Mouse (Mus musculus) midbrain, embryonic 14.5 days (tissue): ENCODE measurements around the gene Chd4. TPM values are rescaled to one million over a fixed set of nuclear protein-coding genes. Genes with fewer than 3 reads are reported as not detected.
"Not testable (repeated sequence)": the region's sequence is repeated elsewhere in the genome, so short reads cannot be mapped to it uniquely, and the experiment has no call there.

Source experiments
- ATAC-seq: fragments of 200-750 bp; cut with Nextera tagmentation; 2 replicates; pipeline ENCODE4 v1.8.0; 2017; ENCODE audit warnings: moderate number of reproducible peaks, moderate library complexity; ENCODE audit not compliant: low FRiP score, low TSS enrichment
- DNase-seq: peaks from one replicate; pipeline ENCODE4 v3.0.0-alpha.2; 2015
- H3K27ac ChIP-seq: fragments of 300-500 bp; sonication (generic); replicated peaks from 2 replicates; pipeline ENCODE4 v1.5.1; 2014; ENCODE audit warnings: mild to moderate bottlenecking, low read depth, low read length, moderate library complexity
- H3K27me3 ChIP-seq: fragments of 300-500 bp; sonication (generic); 2 replicates; pipeline ENCODE4 v1.6.1; 2014; ENCODE audit warnings: low read length, control low read depth, mixed read lengths; ENCODE audit not compliant: control insufficient read depth, insufficient read depth
- H3K36me3 ChIP-seq: fragments of 300-500 bp; sonication (generic); 2 replicates; pipeline ENCODE4 v1.6.1; 2014; ENCODE audit warnings: low read length, control low read depth; ENCODE audit not compliant: control insufficient read depth, insufficient read depth
- H3K4me1 ChIP-seq: fragments of 300-500 bp; sonication (generic); 2 replicates; pipeline ENCODE4 v1.6.1; 2014; ENCODE audit warnings: mild to moderate bottlenecking, antibody characterized with exemption, low read length, control low read depth; ENCODE audit not compliant: control insufficient read depth, insufficient read depth
- H3K4me2 ChIP-seq: fragments of 300-500 bp; sonication (generic); 2 replicates; pipeline ENCODE4 v1.6.1; 2014; ENCODE audit warnings: mild to moderate bottlenecking, low read length, moderate library complexity
- H3K4me3 ChIP-seq: fragments of 300-500 bp; sonication (generic); replicated peaks from 2 replicates; pipeline ENCODE4 v1.5.1; 2014; ENCODE audit warnings: low read depth, low read length
- H3K9ac ChIP-seq: fragments of 300-500 bp; sonication (generic); replicated peaks from 2 replicates; pipeline ENCODE4 v1.6.1; 2014; ENCODE audit warnings: mild to moderate bottlenecking, low read length, moderate library complexity
- H3K9me3 ChIP-seq: fragments of 300-500 bp; sonication (generic); 2 replicates; pipeline ENCODE4 v1.6.1; 2016; ENCODE audit warnings: low read length, control low read depth, mixed read lengths; ENCODE audit not compliant: control insufficient read depth
- WGBS: fragments of 180-500 bp; shearing (Covaris S2); extraction: QIAGEN DNeasy Blood & Tissue Kit; methylation state at CpG from one replicate; pipeline ENCODE4 v1.1.7; 2014; 5-methylcytosine and 5-hydroxymethylcytosine counted together
- polyA plus RNA-seq: library from polyadenylated mRNA; unstranded; fragments of >200 nt; fragmentation: Nextera tagmentation; extraction: Ambion mirVana; gene quantifications from 2 replicates; pipeline ENCODE4 v1.2.1, GENCODE M21; 2014

The Chd4 gene
- polyA plus RNA-seq: 70.7 and 90.6 TPM in 2 replicates

DNA sequence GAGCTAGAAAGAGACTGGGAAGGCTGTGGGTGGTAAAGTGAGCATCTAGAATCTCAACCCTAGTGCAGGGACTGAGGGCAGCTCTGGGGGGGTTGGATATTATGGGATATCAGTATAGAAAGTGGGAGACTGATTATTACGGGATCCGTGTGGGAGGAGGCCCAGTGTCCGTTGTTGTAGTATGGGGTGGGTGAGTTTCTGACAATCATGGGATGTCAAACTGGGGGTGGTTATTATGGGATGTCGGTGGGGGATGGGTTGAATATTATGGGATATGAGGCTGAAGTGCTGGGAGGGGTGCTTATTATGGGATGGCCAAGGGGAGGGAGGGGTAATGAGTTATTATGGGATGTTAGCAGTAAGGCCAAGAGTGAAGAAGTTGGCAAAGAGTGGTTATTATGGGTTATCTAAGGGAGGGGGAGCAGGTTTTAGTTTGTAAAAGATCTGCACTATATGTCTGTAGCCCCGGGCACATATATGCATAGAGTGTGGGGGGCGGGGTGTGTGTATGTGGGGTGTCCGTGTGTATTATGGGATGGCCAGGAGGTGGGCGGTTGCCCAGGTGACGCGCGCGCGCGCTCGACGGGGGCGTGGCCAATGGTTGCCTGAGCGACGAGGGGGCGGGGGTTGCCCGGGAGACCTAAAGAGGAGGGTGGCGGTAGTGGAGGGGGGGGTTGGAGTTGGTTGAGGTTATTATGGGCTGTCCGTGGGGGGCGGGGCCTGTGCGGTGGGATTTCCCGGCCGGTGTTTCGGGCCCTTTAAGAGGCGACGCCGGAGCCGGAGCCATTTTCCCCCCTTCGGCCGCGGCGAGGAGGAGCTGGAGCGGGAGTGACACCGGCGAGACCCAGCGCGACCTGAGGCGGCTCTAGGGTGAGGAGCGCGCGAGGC, at the start of gene Chd4:
TSS of gene Chd4 (plus strand) at position 591 of the 888 bp plus-strand sequence.
- Histone ChIP-seq H3K27ac (peak within 1 kb of the TSS; percentile 95), H3K4me2 (peak within 1 kb of the TSS; percentile 85), H3K4me3 (peak within 1 kb of the TSS; percentile 98), H3K9me3 (no peaks in the 10 kb centered on the region), H3K9ac (peak within 1 kb of the TSS; percentile 92), H3K27me3 (no peaks in the 10 kb centered on the region), H3K36me3 (peaks cover 30% of the 10 kb centered on the region), H3K4me1 (peaks cover 36% of the 10 kb centered on the region)
- ATAC-seq (peak; percentile 82), DNase-seq (peak; percentile 96)
- WGBS: 2% methylated on average over 44 of the region's 45 CpGs

GRCm38 (mm10) chr6:125046691-125047090, 49.1 kb upstream of the Chd4 start:
- WGBS: 37% methylated on average over 5 of the region's 5 CpGs
- H3K9me3 ChIP-seq: no peaks in the 10 kb centered on the region
- H3K27ac ChIP-seq: no peak overlapping the region
- H3K4me3 ChIP-seq: no peak overlapping the region
- ATAC-seq (peak; percentile 53), DNase-seq (peak; percentile 90)
- no peaks in the 10 kb centered on the region for H3K27me3 ChIP-seq
- H3K4me1 ChIP-seq: no peaks in the 10 kb centered on the region
- H3K36me3 ChIP-seq: peaks cover 82% of the 10 kb centered on the region
- no peak overlapping the region for H3K9ac ChIP-seq
- no peak overlapping the region for H3K4me2 ChIP-seq

- 38% methylated on average over 20 of the region's 20 CpGs for WGBS
- Histone ChIP-seq H3K9ac (no peak within 1 kb of the TSS), H3K4me3 (no peak within 1 kb of the TSS), H3K27ac (no peak within 1 kb of the TSS), H3K4me2 (no peak within 1 kb of the TSS), H3K9me3 (no peaks in the 10 kb centered on the region), H3K4me1 (no peaks in the 10 kb centered on the region), H3K36me3 (peaks cover 94% of the 10 kb centered on the region), H3K27me3 (no peaks in the 10 kb centered on the region)
- ATAC-seq (no peak), DNase-seq (no peak)
Measured at GRCm38 (mm10) chr6:125049678-125050077, 46.1 kb upstream of the Chd4 start, which contains the start of gene Acrbp. TSS of gene Acrbp (plus strand) at chr6:125049689.

DNA sequence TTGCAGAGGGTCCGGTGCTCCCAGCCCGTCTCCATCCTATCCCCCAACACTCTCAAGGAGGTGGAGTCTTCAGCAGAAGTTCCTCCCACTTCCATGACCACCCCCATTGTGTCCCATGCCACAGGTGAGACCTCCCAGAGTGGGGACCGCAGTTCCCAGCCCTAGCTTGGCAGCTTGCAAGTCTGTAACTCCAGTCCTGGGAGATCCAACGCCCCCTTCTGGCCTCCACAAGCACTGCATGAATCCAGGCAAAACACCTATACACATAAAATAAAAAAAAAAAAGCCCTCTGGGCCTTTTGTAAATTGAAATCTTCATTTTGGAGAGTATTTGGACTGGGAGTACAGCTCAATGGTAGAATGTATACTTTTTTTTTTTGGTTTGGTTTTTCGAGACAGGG, 44.5 kb upstream of the Chd4 start:
- H3K4me3 ChIP-seq: no peak overlapping the region
- H3K9ac ChIP-seq: no peak overlapping the region
- no peak overlapping the region for H3K4me2 ChIP-seq
- no peaks in the 10 kb centered on the region for H3K4me1 ChIP-seq
- H3K9me3 ChIP-seq: no peaks in the 10 kb centered on the region
- ATAC-seq (no peak), DNase-seq (no peak)
- peaks cover 91% of the 10 kb centered on the region for H3K36me3 ChIP-seq
- H3K27me3 ChIP-seq: no peaks in the 10 kb centered on the region
- no peak overlapping the region for H3K27ac ChIP-seq
- WGBS: 73% methylated on average over 5 of the region's 5 CpGs

DNA sequence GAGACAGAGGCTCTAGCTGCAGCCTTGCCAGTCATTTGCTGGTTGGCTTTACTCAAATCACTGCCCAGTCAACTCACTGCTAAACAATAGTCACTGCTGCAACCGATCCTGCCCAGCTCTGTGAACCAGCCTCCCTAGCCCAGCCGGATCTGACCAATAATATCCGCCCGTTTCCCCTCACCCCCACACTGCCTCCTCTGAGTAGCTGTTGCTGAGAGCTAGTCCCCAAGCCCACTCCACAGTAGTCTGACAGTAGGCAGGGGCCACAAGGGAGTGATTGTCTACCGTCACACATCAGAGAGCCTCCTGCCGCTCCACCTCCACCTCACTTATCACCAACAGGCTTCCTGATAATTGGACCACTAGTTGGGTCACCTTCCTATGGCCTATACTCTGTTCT, 34.3 kb upstream of the Chd4 start:
- Histone ChIP-seq H3K4me2 (no peak overlapping the region), H3K4me1 (peaks cover 4% of the 10 kb centered on the region; the same call in 1 of the 2 replicates), H3K27ac (no peak overlapping the region), H3K9me3 (no peaks in the 10 kb centered on the region), H3K4me3 (no peak overlapping the region), H3K27me3 (no peaks in the 10 kb centered on the region), H3K36me3 (0 out of 2 replicates have a peak, but pooled peaks cover 7% of the 10 kb centered on the region), H3K9ac (no peak overlapping the region)
- no peak for DNase-seq
- WGBS: 30% methylated on average over 6 of the region's 6 CpGs
- ATAC-seq: no peak

DNA sequence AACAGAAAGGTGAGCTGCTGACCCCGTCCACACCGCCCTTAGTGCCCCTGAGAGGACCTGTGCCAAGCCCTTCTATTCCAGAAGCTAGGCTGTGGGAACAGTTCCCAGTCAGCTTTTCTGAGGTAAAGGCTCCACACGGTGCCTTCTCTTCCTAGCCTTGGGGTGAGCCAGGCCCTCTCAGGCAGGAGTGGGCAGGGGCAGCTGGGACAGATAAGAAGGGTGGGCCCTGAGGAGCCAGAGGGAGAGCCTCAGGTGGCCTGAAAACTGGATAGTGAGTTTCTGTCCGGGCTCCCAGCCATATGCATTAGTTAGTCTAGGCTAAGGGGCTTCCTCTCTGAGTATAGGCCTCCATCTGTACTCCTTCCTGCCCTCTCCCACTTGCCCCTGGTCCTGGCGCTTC, 33.3 kb upstream of the Chd4 start:
- no peak for ATAC-seq
- no peak overlapping the region for H3K27ac ChIP-seq
- H3K27me3 ChIP-seq: no peaks in the 10 kb centered on the region
- 0 out of 2 replicates have a peak, but pooled peaks cover 3% of the 10 kb centered on the region for H3K36me3 ChIP-seq
- no peak overlapping the region for H3K4me3 ChIP-seq
- peaks cover 4% of the 10 kb centered on the region; the same call in 1 of the 2 replicates for H3K4me1 ChIP-seq
- no peak for DNase-seq
- H3K9ac ChIP-seq: no peak overlapping the region
- 85% methylated on average over 5 of the region's 5 CpGs for WGBS
- no peaks in the 10 kb centered on the region for H3K9me3 ChIP-seq
- H3K4me2 ChIP-seq: no peak overlapping the region

DNA sequence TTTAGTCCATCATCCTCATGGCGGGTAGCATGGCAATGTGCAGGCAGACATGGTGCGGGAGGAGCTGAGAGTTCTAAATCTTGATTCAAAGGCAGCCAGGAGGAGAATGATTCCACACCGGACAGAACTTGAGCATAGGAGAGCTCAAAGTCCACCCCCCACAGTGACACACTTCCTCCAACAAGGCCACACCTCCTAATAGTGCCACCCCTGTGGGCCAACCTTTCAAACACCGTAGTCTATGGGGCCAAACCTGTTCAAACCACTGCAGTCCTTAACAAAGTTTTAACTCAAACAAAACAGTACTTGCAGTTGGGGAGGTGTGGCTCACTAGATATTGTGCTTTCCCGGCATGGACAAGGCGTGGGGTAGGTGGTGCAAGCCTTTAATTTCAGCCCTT, 31.9 kb upstream of the Chd4 start:
- ATAC-seq: no peak
- no peak overlapping the region for H3K4me2 ChIP-seq
- H3K4me1 ChIP-seq: peaks cover 4% of the 10 kb centered on the region; the same call in 1 of the 2 replicates
- H3K27ac ChIP-seq: no peak overlapping the region
- no peak for DNase-seq
- no peak overlapping the region for H3K4me3 ChIP-seq
- no peaks in the 10 kb centered on the region for H3K9me3 ChIP-seq
- H3K36me3 ChIP-seq: no peaks in the 10 kb centered on the region
- WGBS: 88% methylated on average over 6 of the region's 6 CpGs
- no peak overlapping the region for H3K9ac ChIP-seq
- no peaks in the 10 kb centered on the region for H3K27me3 ChIP-seq

- not testable (repeated sequence) for ATAC-seq
- no CpG with 5 or more reads among the region's 1 CpGs for WGBS
Measured at GRCm38 (mm10) chr6:125065223-125065622, 30.6 kb upstream of the Chd4 start.

DNA sequence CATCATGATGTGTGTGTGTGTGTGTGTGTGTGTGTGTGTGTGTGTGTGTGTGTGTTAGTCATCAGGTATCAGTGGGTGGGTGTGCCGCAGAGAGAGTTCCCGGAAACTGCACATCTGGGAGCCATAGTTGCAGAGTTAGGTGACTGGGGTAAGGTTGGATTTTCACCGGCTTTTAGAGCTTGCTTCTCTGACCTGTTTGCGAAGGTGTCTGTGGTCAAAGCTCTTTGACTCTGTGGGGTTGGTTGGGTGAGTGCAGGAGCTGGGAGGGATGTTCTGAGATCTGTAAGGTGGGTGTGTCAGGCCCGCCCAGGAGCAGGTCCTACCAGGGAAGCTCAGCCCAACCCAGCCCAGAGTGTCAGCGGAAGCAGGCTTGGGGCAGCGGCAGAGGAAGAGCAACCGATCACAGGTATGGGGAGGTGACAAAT, 28.2 kb upstream of the Chd4 start, which contains the start of gene Lpar5:
TSS of gene Lpar5 (plus strand) at position 350 of the 425 bp plus-strand sequence.
- Histone ChIP-seq H3K27me3 (no peaks in the 10 kb centered on the region), H3K36me3 (no peaks in the 10 kb centered on the region), H3K9me3 (no peaks in the 10 kb centered on the region), H3K4me1 (0 out of 2 replicates have a peak, but pooled peaks cover 4% of the 10 kb centered on the region), H3K4me2 (no peak within 1 kb of the TSS), H3K27ac (no peak within 1 kb of the TSS), H3K9ac (no peak within 1 kb of the TSS), H3K4me3 (no peak within 1 kb of the TSS)
- 67% methylated on average over 8 of the region's 8 CpGs for WGBS
- no peak for ATAC-seq
- no peak for DNase-seq

More at GRCm38 (mm10) chr6:125065223-125065622, 30.6 kb upstream of the Chd4 start:
- not testable (repeated sequence) for H3K36me3 ChIP-seq, H3K9me3 ChIP-seq, H3K9ac ChIP-seq, H3K4me2 ChIP-seq, H3K4me1 ChIP-seq, H3K27me3 ChIP-seq, DNase-seq, H3K27ac ChIP-seq, H3K4me3 ChIP-seq
